Mouse (Mus musculus): ENCODE data around the gene Jag2.

DNA sequence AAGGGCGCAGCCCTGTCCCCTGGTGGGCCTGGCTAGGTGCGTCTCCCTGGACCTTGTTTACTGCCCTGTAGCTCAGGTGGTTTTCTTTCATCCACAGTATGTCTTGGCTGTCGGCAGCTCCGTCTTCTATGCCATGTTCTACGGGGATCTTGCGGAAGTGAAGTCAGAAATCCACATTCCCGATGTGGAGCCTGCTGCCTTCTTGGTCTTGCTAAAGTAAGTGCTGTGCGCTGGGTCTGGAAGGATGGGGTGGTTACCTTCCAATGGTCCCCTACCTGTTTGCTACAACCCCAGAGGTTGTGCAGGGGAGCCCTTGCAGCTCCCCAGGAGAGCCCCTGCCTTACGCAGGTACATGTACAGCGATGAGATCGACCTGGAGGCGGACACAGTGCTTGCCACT lies 47.6 kb upstream of the Jag2 start:
- TF ChIP-seq CTCF (IDR thresholded peaks at IDR 0.05; ENCODE audit: low read depth, low read length) (no peak), POLR2A (IDR thresholded peaks at IDR 0.05; ENCODE audit: extremely low read depth, insufficient read depth, low read length) (no peak)
